Mouse (Mus musculus): Measurements from ENCODE around the gene Elovl6. TPM values are rescaled to one million over a fixed set of nuclear protein-coding genes. Genes with fewer than 3 reads are reported as not detected.

Elovl6 gene
- polyA plus RNA-seq, 1 experiment from 2014 or later = 44.7 TPM

- WGBS = 57% methylated on average over 5 of the region's 5 CpGs
- no peaks in the 10 kb centered on the region for H3K36me3 ChIP-seq (ENCODE audit: control insufficient read depth, insufficient read depth)
- H3K27ac ChIP-seq (ENCODE audit: low read length) = no peak overlapping the region
- no peak overlapping the region for H3K9ac ChIP-seq (replicated peaks; ENCODE audit: low read depth, low read length)
- H3K9me3 ChIP-seq (ENCODE audit: control insufficient read depth, low read length) = no peaks in the 10 kb centered on the region
- H3K4me3 ChIP-seq (replicated peaks; ENCODE audit: low read length) = no peak overlapping the region
- H3K27me3 ChIP-seq (replicated peaks; ENCODE audit: control insufficient read depth, insufficient read depth, low read length) = no peaks in the 10 kb centered on the region
- no peak for ATAC-seq
- peaks cover 5% of the 10 kb centered on the region; the same call in 1 of the 2 replicates for H3K4me1 ChIP-seq (replicated peaks; ENCODE audit: control insufficient read depth, insufficient read depth, low read length)
- no peak overlapping the region for H3K4me2 ChIP-seq (ENCODE audit: low read length)
Measured at GRCm38 (mm10) chr3:129566876-129567275, 34.7 kb downstream of the Elovl6 start.

- Histone ChIP-seq H3K27ac (ENCODE audit: low read length) (no peak overlapping the region), H3K4me1 (replicated peaks; ENCODE audit: control insufficient read depth, insufficient read depth, low read length) (peaks cover 7% of the 10 kb centered on the region; the same call in 1 of the 2 replicates), H3K4me3 (replicated peaks; ENCODE audit: low read length) (no peak overlapping the region), H3K27me3 (replicated peaks; ENCODE audit: control insufficient read depth, insufficient read depth, low read length) (no peaks in the 10 kb centered on the region), H3K36me3 (ENCODE audit: control insufficient read depth, insufficient read depth) (no peaks in the 10 kb centered on the region), H3K9ac (replicated peaks; ENCODE audit: low read depth, low read length) (no peak overlapping the region), H3K9me3 (ENCODE audit: control insufficient read depth, low read length) (no peaks in the 10 kb centered on the region), H3K4me2 (ENCODE audit: low read length) (no peak overlapping the region)
- WGBS = 61% methylated on average over 7 of the region's 7 CpGs
- no peak for ATAC-seq
Measured at GRCm38 (mm10) chr3:129568506-129568905, 36.4 kb downstream of the Elovl6 start.

GRCm38 (mm10) chr3:129570989-129571388, 38.8 kb downstream of the Elovl6 start:
- 96% methylated on average over 8 of the region's 8 CpGs for WGBS
- H3K9me3 ChIP-seq (ENCODE audit: control insufficient read depth, low read length) = no peaks in the 10 kb centered on the region
- H3K36me3 ChIP-seq (ENCODE audit: control insufficient read depth, insufficient read depth) = no peaks in the 10 kb centered on the region

GRCm38 (mm10) chr3:129571642-129572041, 39.5 kb downstream of the Elovl6 start:
- no peak for ATAC-seq
- no peaks in the 10 kb centered on the region for H3K9me3 ChIP-seq (ENCODE audit: control insufficient read depth, low read length)
- H3K27ac ChIP-seq (ENCODE audit: low read length) = no peak overlapping the region
- H3K36me3 ChIP-seq (ENCODE audit: control insufficient read depth, insufficient read depth) = peaks cover 4% of the 10 kb centered on the region
- H3K4me3 ChIP-seq (replicated peaks; ENCODE audit: low read length) = no peak overlapping the region
- WGBS = 89% methylated on average over 5 of the region's 5 CpGs
- H3K4me1 ChIP-seq (replicated peaks; ENCODE audit: control insufficient read depth, insufficient read depth, low read length) = peaks cover 7% of the 10 kb centered on the region; the same call in 1 of the 2 replicates
- H3K9ac ChIP-seq (replicated peaks; ENCODE audit: low read depth, low read length) = no peak overlapping the region
- H3K4me2 ChIP-seq (ENCODE audit: low read length) = no peak overlapping the region
- no peaks in the 10 kb centered on the region for H3K27me3 ChIP-seq (replicated peaks; ENCODE audit: control insufficient read depth, insufficient read depth, low read length)

More at GRCm38 (mm10) chr3:129570989-129571388, 38.8 kb downstream of the Elovl6 start:
- Histone ChIP-seq H3K4me2 (ENCODE audit: low read length) (no peak overlapping the region), H3K27ac (ENCODE audit: low read length) (no peak overlapping the region), H3K4me1 (replicated peaks; ENCODE audit: control insufficient read depth, insufficient read depth, low read length) (peaks cover 9% of the 10 kb centered on the region; the same call in 1 of the 2 replicates), H3K4me3 (replicated peaks; ENCODE audit: low read length) (no peak overlapping the region), H3K27me3 (replicated peaks; ENCODE audit: control insufficient read depth, insufficient read depth, low read length) (no peaks in the 10 kb centered on the region), H3K9ac (replicated peaks; ENCODE audit: low read depth, low read length) (no peak overlapping the region)
- no peak for ATAC-seq

- Histone ChIP-seq H3K4me1 (replicated peaks; ENCODE audit: control insufficient read depth, insufficient read depth, low read length) (0 out of 2 replicates have a peak, but pooled peaks cover 3% of the 10 kb centered on the region), H3K9me3 (ENCODE audit: control insufficient read depth, low read length) (no peaks in the 10 kb centered on the region), H3K4me3 (replicated peaks; ENCODE audit: low read length) (no peak overlapping the region), H3K4me2 (ENCODE audit: low read length) (no peak overlapping the region), H3K9ac (replicated peaks; ENCODE audit: low read depth, low read length) (no peak overlapping the region), H3K36me3 (ENCODE audit: control insufficient read depth, insufficient read depth) (peaks cover 4% of the 10 kb centered on the region), H3K27ac (ENCODE audit: low read length) (no peak overlapping the region), H3K27me3 (replicated peaks; ENCODE audit: control insufficient read depth, insufficient read depth, low read length) (no peaks in the 10 kb centered on the region)
- no peak for ATAC-seq
- 47% methylated on average over 4 of the region's 4 CpGs for WGBS
Measured at GRCm38 (mm10) chr3:129572959-129573358, 40.8 kb downstream of the Elovl6 start.

- Histone ChIP-seq H3K9ac (replicated peaks; ENCODE audit: low read depth, low read length) (no peak overlapping the region), H3K4me1 (replicated peaks; ENCODE audit: control insufficient read depth, insufficient read depth, low read length) (0 out of 2 replicates have a peak, but pooled peaks cover 3% of the 10 kb centered on the region), H3K36me3 (ENCODE audit: control insufficient read depth, insufficient read depth) (peaks cover 4% of the 10 kb centered on the region), H3K9me3 (ENCODE audit: control insufficient read depth, low read length) (no peaks in the 10 kb centered on the region), H3K4me2 (ENCODE audit: low read length) (no peak overlapping the region), H3K4me3 (replicated peaks; ENCODE audit: low read length) (no peak overlapping the region), H3K27me3 (replicated peaks; ENCODE audit: control insufficient read depth, insufficient read depth, low read length) (no peaks in the 10 kb centered on the region), H3K27ac (ENCODE audit: low read length) (no peak overlapping the region)
- no peak for ATAC-seq
- 65% methylated on average over 4 of the region's 4 CpGs for WGBS
Measured at GRCm38 (mm10) chr3:129573609-129574008, 41.5 kb downstream of the Elovl6 start.

GRCm38 (mm10) chr3:129575086-129575485, 42.9 kb downstream of the Elovl6 start:
- Histone ChIP-seq H3K36me3 (ENCODE audit: control insufficient read depth, insufficient read depth) (peaks cover 4% of the 10 kb centered on the region), H3K4me2 (ENCODE audit: low read length) (no peak overlapping the region), H3K9me3 (ENCODE audit: control insufficient read depth, low read length) (no peaks in the 10 kb centered on the region), H3K4me3 (replicated peaks; ENCODE audit: low read length) (no peak overlapping the region), H3K27me3 (replicated peaks; ENCODE audit: control insufficient read depth, insufficient read depth, low read length) (no peaks in the 10 kb centered on the region), H3K9ac (replicated peaks; ENCODE audit: low read depth, low read length) (no peak overlapping the region), H3K4me1 (replicated peaks; ENCODE audit: control insufficient read depth, insufficient read depth, low read length) (0 out of 2 replicates have a peak, but pooled peaks cover 3% of the 10 kb centered on the region), H3K27ac (ENCODE audit: low read length) (no peak overlapping the region)
- no peak for ATAC-seq
- 96% methylated on average over 4 of the region's 4 CpGs for WGBS

GRCm38 (mm10) chr3:129576522-129576921, 44.4 kb downstream of the Elovl6 start:
- Histone ChIP-seq H3K9ac (replicated peaks; ENCODE audit: low read depth, low read length) (no peak overlapping the region), H3K36me3 (ENCODE audit: control insufficient read depth, insufficient read depth) (peaks cover 4% of the 10 kb centered on the region), H3K27ac (ENCODE audit: low read length) (no peak overlapping the region), H3K4me2 (ENCODE audit: low read length) (no peak overlapping the region), H3K9me3 (ENCODE audit: control insufficient read depth, low read length) (no peaks in the 10 kb centered on the region), H3K4me3 (replicated peaks; ENCODE audit: low read length) (no peak overlapping the region), H3K4me1 (replicated peaks; ENCODE audit: control insufficient read depth, insufficient read depth, low read length) (peaks cover 7% of the 10 kb centered on the region), H3K27me3 (replicated peaks; ENCODE audit: control insufficient read depth, insufficient read depth, low read length) (no peaks in the 10 kb centered on the region)
- no peak for ATAC-seq
- 93% methylated on average over 6 of the region's 6 CpGs for WGBS

- WGBS = 94% methylated on average over 11 of the region's 11 CpGs
- Histone ChIP-seq H3K27me3 (replicated peaks; ENCODE audit: control insufficient read depth, insufficient read depth, low read length) (no peaks in the 10 kb centered on the region), H3K9me3 (ENCODE audit: control insufficient read depth, low read length) (no peaks in the 10 kb centered on the region), H3K27ac (ENCODE audit: low read length) (no peak overlapping the region), H3K4me3 (replicated peaks; ENCODE audit: low read length) (no peak overlapping the region), H3K9ac (replicated peaks; ENCODE audit: low read depth, low read length) (no peak overlapping the region), H3K4me1 (replicated peaks; ENCODE audit: control insufficient read depth, insufficient read depth, low read length) (peaks cover 4% of the 10 kb centered on the region), H3K4me2 (ENCODE audit: low read length) (no peak overlapping the region), H3K36me3 (ENCODE audit: control insufficient read depth, insufficient read depth) (peaks cover 4% of the 10 kb centered on the region)
- ATAC-seq = no peak
Measured at GRCm38 (mm10) chr3:129578741-129579475, 46.8 kb downstream of the Elovl6 start.
